Mouse (Mus musculus) layer of hippocampus, adult 18-20 months (tissue): ENCODE measurements at regions not wholly inside any gene's neighbourhood (a gene's known extent, or its start where the extent isn't known, plus 50 kb on each side); places are given as distances from the start of the nearest gene placed in this dataset.

Experiments used
- DNase-seq, 2 experiments: peaks; one replicate each; pipeline ENCODE4 v3.0.0; 2022; ENCODE audit warnings: low spot score in 2 of 2

- DNase-seq = peak; percentile 76 to 82
Observed at GRCm38 (mm10) chr15:64434502-64434901, 374.2 kb upstream of the Fam49b start.

GRCm38 (mm10) chr15:64434908-64435307, 374.6 kb upstream of the Fam49b start:
- no peak for DNase-seq

- peak in 1 of 2 experiments; percentile 11 for DNase-seq
Observed at GRCm38 (mm10) chr15:64445076-64445475, 372.4 kb upstream of the Gm21798 start.

- DNase-seq = peak in 1 of 2 experiments; percentile 46
Observed at GRCm38 (mm10) chr15:64446411-64447072, 371.0 kb upstream of the Gm21798 start.

- DNase-seq = no peak
Observed at GRCm38 (mm10) chr15:64447239-64447952, 370.1 kb upstream of the Gm21798 start.

- peak in 1 of 2 experiments; percentile 42 for DNase-seq
Observed at GRCm38 (mm10) chr15:64448581-64449140, 368.8 kb upstream of the Gm21798 start.

- DNase-seq = no peak
Observed at GRCm38 (mm10) chr15:64470743-64471142, 346.8 kb upstream of the Gm21798 start.

GRCm38 (mm10) chr15:64471597-64471996, 345.9 kb upstream of the Gm21798 start:
- DNase-seq = no peak

GRCm38 (mm10) chr15:64474236-64474635, 343.3 kb upstream of the Gm21798 start:
- no peak for DNase-seq

- no peak for DNase-seq
Observed at GRCm38 (mm10) chr15:64477131-64477530, 340.4 kb upstream of the Gm21798 start.

GRCm38 (mm10) chr15:64480625-64481024, 336.9 kb upstream of the Gm21798 start:
- DNase-seq = no peak

GRCm38 (mm10) chr15:64481226-64481625, 336.3 kb upstream of the Gm21798 start:
- DNase-seq = no peak

GRCm38 (mm10) chr15:64482960-64483359, 334.5 kb upstream of the Gm21798 start:
- DNase-seq = no peak

- no peak for DNase-seq
Observed at GRCm38 (mm10) chr15:64487801-64488200, 329.7 kb upstream of the Gm21798 start.

- no peak for DNase-seq
Observed at GRCm38 (mm10) chr15:64500783-64501182, 316.7 kb upstream of the Gm21798 start.

GRCm38 (mm10) chr15:64501479-64501878, 316.0 kb upstream of the Gm21798 start:
- no peak for DNase-seq

GRCm38 (mm10) chr15:64504751-64505150, 312.7 kb upstream of the Gm21798 start:
- peak in 1 of 2 experiments; percentile 33 for DNase-seq

- DNase-seq = no peak
Observed at GRCm38 (mm10) chr15:64510649-64511048, 306.8 kb upstream of the Gm21798 start.

GRCm38 (mm10) chr15:64511176-64511575, 306.3 kb upstream of the Gm21798 start:
- DNase-seq = no peak

- DNase-seq = no peak
Observed at GRCm38 (mm10) chr15:64512615-64513014, 304.9 kb upstream of the Gm21798 start.

- DNase-seq = no peak
Observed at GRCm38 (mm10) chr15:64513501-64514097, 303.9 kb upstream of the Gm21798 start.

GRCm38 (mm10) chr15:64515179-64515578, 302.3 kb upstream of the Gm21798 start:
- no peak for DNase-seq
